Mouse (Mus musculus) heart, postnatal 36 days (tissue): ENCODE results near the gene Srr. TPM values are rescaled to one million over a fixed set of nuclear protein-coding genes. Genes with fewer than 3 reads are reported as not detected.

Experiments used
- DNase-seq, 2 experiments: peaks; one replicate each; pipeline ENCODE4 v3.0.0; 2021 to 2022
- intact Hi-C: fragments of 180-260 bp; cut with DNase I; formaldehyde crosslinking; loops from one replicate; pipeline ENCODE4 v1.15.1; 2025
- microRNA-seq, 2 experiments: library from miRNA; unstranded; fragments of <30 nt; microRNA quantifications; one replicate each; pipeline ENCODE4 v1.2.0; 2021; ENCODE audit warnings: borderline number of aligned reads in 2 of 2
- total RNA-seq, 2 experiments: library from RNA; stranded (reverse); gene quantifications; 2 replicates each; pipeline ENCODE4 v1.2.3; 2021

Gene Srr
- total RNA-seq, 2 experiments from 2014 or later, result 27.1 to 28.6 TPM

DNA sequence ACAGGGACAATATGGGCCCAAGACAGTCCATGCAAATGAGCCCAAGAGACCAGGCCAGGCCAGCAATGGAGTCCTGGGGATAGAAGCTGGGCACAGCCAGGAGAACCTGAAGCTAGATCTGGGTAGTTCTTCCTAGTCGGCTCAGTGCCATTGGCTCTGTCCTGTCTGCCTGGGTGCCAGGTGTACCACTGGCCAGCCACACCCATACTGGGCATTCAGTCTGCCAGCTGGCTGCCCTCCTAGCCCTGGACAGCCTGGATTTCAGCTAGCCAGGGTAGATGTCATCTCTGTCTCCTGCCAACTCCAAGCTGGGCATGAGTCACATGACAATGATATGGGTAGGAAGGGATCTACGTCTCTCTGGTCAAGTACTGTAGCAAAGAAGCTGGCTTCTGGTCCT is 58.6 kb downstream of the Srr start:
- peak; percentile 70 to 74 for DNase-seq
- intact Hi-C loops, result no loop called here

DNA sequence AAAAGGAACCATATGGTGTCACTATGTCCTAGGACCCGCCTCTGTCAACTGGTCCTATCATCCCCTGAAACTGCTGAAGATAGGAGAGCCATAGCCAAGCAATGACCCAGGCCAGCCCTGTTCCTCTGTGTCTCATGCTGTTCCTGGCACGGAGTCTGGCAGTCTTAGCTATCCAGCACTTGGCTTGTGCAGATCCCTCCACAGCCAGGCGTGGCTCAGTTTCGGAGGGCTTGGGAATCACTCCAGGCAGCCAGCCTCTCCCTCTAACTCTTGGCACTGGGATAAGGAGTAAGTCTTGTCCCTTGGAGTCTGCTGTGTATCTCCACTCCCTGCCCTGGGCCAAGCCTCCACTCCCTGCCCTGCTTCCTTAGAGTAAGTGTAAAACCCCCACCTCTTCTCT is 59.1 kb downstream of the Srr start:
- intact Hi-C loops, result no loop called here
- DNase-seq, result peak; percentile 79 to 84

DNA sequence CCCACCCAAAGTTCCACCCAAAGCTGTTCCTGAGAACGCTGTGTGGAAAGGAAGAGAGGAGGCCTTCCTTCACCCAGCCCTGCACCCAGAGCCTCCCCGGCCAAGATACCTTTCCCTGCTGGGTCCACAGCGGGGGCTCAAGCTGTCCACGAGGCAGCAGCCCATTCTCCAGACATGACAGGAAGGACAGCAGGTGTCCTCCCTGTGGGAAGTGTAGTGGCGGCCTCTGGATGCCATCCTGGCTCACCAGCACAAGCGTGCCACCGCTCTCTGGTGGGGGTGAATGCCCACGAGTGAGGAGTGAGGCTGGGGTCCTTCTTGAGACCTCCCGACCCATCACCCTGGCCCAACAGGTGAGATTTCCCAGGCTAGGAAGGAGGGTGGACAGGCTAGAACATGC is 60.5 kb downstream of the Srr start:
- DNase-seq, result no peak
- intact Hi-C loops, result no loop called here

DNA sequence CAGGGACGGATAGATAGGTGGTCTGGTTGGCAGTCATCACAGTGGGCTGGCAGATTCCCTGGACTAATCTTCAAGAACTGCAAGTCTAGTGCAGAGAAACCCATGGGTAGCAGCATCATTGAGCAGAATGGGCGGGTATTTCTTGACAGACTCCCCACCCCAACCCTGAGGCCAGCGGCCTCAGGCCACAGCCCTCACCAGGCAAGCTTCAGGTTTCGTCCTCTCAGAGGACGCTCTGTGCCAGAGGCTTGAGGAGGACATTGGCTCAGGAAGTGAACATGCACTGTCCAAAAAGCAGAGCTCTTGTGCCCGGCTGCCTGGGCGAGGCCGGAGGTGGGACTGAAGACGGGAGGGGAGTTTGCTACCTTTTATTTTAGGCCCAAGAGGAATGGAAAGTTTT is 61.3 kb downstream of the Srr start:
- intact Hi-C loops, result no loop called here
- no peak for DNase-seq

DNA sequence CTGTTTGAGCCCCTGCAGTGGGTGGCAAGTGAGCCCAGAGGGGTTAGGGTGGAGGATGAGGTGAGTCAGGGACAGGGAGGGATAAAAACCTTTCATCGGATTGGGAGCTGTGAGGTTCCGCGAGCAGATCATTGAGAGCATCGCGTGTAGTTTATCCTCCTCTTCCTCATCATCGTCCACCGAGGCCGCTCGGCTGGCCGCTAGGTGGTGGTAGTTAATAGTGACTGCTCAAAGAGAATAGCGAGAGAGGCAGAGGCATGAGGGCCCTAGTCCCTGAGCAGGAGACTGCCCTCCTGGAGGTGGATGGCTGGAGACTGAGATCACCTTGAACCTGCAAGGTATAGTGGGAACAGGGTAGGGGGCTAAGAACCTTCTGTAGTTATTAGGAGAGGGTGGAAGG is 62.3 kb downstream of the Srr start:
- intact Hi-C loops, result no loop called here
- DNase-seq, result no peak

DNA sequence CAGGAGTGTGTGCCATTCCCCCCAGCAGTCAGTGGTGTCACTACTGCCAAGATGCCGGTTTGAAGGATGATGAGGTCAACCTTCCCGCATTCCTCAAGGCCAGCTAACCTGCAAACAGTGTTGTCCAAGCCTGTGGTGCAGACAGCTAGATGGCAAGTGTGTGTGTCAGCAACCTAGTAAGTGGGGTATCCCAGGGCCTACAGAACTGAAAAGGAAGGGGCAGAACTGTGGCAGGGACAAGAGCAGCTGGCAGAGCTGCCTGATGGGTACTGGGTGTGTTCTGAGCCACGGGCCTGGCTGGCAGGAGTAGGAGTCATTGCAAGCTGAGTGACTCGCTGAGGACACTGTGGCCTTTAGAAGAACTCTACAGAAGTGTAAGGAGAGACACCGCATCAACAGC is 63.6 kb downstream of the Srr start:
- DNase-seq, result no peak
- intact Hi-C loops, result no loop called here

DNA sequence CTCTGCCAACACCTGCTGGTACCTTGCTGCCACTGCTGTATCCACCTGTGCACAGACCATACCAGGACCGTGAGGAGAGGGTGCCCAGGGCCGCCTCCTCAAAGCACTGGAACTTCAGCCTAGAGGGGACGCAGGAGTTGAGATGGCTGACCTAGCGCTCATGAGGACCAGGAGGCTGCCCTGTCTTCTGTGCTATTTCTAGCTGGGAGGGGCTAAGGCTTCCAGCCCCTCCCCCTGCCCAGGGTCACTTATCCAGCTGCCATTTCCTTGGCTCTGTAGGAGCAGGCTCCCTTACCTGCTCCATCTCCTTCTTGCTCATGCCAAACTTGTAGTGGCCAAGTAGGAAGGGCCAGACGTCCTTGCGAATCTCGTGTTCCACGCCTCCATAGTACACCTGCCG is 68.0 kb downstream of the Srr start:
- DNase-seq, result no peak
- intact Hi-C loops, result no loop called here

Small RNA genes within 50 kb of the gene (microRNA-seq; reads per million reads assigned to microRNA genes)
- 0 to 0.67 reads per million in 2 experiments for gene Mir6926

Other genes with a start within 250 kb of the Srr start
- gene Pafah1b1, start 201.3 kb downstream of the Srr start, total RNA-seq, result 100 to 1,000 TPM; 201 to 204 TPM
- gene Mettl16, start 155.1 kb downstream of the Srr start, total RNA-seq, result 10 to 100 TPM; 13.0 to 13.8 TPM
- 10 to 100 TPM; 11.4 to 11.9 TPM for gene Mnt, start 95.0 kb downstream of the Srr start, total RNA-seq
- 1 to 10 TPM; 6.1 to 6.2 TPM for gene Sgsm2, start 28.9 kb downstream of the Srr start, total RNA-seq
- 10 to 100 TPM; 19.7 to 20.2 TPM for gene Tsr1, start 27.9 kb downstream of the Srr start, total RNA-seq
- gene Smg6, start 125 bp downstream of the Srr start, total RNA-seq, result 10 to 100 TPM; 18.2 to 21.0 TPM
- gene Hic1, start 243.6 kb upstream of the Srr start, total RNA-seq, result 10 to 100 TPM; 14.8 to 22.8 TPM